Mouse (Mus musculus): ENCODE results near the gene Aldh1a2.

Aldh1a2 gene

DNA sequence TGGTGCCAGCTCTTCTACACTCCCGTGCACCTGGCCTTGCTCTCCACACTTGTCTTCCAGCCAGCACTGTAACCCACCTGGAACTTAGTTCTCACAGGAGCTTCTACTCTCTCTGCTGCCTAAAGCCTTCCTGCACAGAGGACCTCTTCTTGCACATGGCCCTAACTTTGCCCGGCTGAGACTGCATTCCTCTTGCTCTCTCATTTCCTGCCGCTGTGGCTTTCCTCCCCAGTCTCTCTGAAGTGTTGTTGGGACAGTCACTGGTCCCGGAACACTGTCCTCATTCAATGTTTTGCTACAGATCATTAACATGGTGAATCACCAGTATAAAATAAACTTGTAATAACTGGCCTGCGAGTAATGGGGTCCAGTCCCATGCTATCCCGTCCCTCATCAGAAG is 73.1 kb downstream of the Aldh1a2 start:
- DNase-seq (ENCODE audit: extremely low read depth, low read depth, low spot score), result no peak

DNA sequence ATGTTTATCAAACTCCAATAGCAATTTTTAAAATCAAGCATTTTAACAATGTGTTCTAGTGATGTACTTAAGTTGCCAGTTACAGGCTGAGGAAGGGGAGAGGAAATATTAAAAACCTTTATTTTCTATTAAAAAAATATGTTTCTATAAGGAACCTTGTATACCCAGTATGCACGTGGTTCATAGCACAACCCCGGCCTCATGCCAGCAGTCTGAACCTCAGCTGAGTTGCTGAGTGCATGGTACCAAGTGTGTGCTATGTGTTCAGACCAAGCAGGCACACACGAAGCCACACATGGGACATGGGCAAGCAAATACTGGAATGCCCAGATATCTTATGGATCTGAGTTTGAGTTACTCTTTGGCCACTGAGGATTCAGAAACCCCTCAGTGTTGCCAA is 74.2 kb downstream of the Aldh1a2 start:
- DNase-seq (ENCODE audit: extremely low read depth, low read depth, low spot score), result no peak

DNA sequence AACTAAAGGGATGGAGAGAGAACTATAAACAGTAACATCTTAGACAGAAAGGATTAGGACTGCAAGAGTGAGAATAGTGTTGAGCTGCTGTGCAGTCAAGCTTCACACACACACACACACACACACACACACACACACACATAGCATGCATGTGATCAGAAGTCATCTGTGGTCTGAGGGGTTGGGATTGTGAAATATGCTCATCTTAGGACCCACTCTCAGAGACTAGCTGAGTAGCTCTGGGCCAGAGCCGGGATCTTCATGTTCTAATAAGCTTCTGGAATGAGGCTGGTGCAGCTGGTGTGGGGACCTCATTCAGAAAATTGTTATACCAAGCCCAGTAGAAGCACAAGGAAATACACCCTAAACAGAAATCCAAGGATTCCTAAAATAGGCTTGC is 75.1 kb downstream of the Aldh1a2 start:
- no peak for DNase-seq (ENCODE audit: extremely low read depth, low read depth, low spot score)

DNA sequence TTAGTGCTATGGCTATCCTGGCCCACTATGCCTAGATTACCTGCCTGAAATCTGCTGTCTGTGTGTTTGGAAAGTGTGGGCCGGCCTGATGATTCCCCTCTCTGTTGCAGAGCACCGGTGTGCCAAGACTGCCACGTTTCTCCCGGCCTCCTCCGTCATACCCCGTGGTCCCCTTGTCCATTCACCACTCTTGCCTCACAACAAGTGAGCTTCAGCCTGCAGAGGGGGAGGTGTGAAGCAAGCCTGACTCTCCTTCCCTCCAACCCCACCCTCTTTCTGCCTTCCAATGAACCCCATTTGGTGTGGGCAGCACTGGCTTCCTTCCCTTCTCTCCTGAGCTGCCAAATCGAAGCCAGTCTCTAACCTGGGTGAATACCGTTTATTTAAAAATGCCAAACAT is 79.9 kb downstream of the Aldh1a2 start:
- DNase-seq (ENCODE audit: extremely low read depth, low read depth, low spot score), result no peak

DNA sequence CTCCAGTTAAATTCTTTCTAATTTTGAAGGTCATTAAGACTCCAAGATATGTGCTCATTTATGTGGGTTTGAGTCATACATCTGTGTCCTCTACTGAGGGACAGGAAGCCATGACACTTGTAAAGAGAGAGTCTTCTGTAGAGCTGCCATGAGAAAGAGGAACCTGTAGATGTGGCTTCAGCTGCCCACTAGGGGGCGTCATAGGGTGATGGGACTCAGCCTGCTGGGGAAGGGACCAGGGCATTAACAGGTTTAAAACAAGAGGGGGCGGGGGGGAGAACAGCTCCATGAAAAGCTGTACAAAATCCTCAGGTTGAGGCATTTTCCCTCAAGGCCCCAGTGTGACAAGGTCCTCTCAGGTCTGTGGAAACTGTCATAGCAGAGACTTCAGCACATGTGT is 88.0 kb downstream of the Aldh1a2 start:
- DNase-seq (ENCODE audit: extremely low read depth, low read depth, low spot score), result no peak

DNA sequence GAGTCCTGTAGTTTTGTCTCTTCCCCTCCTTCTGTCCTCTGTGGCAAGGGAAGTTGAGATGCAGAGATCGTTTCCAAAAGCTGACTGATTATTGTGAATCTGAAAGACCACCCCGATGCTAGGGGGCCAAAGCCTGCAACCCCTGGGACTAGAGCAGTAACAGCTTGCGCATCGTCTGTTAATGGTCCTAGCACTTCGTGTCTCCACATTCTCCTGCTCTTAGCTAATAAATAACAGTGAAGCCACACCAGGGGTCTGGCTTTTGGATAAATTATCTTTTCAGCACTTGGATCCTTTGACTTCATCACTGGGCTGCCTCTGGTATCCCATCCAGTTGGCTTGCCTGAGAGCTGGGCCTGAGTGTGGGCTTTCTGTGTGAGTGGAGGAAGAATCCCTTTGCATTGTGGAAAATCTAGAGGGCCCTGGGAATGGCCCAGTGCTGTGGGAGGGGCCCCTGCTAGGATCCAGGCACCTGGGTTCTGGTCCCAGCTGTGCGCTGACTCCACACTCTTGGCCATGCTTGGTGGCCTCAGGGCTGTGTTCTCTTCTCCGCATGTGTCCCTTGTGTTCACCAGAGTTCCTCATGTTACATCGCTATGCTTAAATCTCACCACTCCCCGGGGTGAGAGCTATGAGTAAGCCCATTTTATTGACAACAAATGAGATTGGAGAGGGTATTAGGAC is 91.7 kb downstream of the Aldh1a2 start:
- no peak for DNase-seq (ENCODE audit: extremely low read depth, low read depth, low spot score)

DNA sequence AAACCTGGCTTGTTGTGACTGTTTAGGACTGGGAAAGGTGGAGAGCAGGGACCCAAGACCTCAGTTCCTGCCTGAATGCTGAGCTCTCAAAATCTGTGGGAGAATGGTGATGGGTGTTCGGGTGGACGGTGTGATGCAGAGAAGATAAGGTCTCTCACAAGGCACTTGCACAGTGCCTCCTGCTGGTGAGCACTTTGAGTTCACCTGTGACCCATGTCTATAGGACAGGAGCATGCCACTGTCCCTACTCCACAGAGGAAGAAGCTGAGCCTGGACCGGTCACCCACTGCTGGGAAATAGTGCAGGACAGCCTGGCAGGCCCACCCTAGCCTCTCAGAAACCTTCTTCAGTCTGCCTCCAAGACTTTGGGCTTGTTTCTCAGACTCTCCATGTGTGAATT is 100.4 kb downstream of the Aldh1a2 start:
- no peak for DNase-seq (ENCODE audit: extremely low read depth, low read depth, low spot score)

DNA sequence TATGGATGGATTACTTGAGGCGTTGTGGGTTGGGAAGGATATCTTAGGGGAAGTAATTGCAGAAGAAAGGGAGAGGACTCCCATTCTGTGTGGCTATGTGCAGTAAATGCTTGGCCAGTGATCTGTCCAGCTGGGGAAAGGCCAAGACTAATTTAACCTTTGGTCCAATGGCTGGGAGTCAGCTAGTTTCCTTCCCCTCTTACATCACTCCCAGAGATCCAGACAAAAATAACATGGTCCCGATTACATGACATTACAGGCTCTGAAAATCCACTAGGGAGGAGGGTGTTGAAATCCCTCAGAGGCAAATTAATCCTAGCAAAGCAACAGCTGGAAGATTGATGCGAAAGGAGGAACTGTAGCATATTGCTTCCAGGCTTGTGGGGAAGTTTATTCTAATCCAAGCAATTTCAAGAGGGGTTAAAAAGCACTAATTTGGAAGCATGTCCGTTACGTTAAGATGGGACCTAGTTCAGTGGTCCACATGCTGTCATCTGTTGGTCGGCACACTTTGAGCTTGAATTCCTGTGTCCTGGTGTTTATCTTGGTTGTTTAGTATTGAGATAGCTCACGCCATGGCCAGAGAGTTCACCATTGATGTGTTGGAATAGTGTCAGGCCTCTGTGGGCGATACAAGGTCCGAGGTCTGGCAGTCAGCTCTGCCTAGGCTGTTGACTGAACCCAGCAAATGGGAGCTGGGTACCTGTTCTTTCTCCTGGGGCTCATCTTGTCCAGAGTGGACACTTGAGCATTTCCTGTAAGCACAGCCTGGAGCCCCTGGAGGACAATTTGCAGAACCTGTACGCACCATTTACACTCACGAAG is 101.7 kb downstream of the Aldh1a2 start:
- peak; percentile 18 for DNase-seq (ENCODE audit: extremely low read depth, low read depth, low spot score)

DNA sequence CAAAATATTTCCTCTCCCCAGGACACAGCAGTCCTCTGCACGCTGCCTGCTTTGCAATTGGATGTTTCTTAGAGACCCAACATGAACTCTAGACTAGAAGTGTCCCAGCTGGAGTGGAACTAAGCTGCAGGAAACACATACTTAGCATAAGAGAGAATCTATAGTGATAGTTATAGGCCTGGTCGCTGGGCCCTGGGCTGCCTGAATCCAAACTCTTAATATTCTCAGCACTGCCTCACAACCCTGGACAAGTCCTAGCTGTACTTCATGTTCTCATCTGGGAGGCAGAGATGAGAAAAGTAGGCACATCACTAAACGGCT is 102.3 kb downstream of the Aldh1a2 start:
- DNase-seq (ENCODE audit: extremely low read depth, low read depth, low spot score), result no peak

DNA sequence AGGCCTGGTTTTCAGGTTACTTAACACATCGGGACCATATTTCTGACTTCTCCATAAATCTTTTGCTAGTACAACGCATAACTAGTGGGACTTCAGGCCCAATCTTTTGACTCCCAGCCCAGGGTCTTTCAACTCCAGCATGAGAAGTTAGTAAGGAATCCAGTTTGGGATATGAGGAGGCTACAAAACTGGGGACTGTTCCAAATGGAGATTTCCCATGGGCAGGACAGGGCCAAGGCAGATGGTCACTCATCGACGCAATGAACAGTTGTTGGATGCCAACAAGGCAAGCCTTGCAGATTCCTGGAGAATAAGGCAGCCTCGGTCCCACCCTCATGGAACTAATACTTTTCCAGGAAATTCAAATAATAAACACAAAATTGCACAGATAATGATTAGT is 104.2 kb downstream of the Aldh1a2 start:
- DNase-seq (ENCODE audit: extremely low read depth, low read depth, low spot score), result no peak

DNA sequence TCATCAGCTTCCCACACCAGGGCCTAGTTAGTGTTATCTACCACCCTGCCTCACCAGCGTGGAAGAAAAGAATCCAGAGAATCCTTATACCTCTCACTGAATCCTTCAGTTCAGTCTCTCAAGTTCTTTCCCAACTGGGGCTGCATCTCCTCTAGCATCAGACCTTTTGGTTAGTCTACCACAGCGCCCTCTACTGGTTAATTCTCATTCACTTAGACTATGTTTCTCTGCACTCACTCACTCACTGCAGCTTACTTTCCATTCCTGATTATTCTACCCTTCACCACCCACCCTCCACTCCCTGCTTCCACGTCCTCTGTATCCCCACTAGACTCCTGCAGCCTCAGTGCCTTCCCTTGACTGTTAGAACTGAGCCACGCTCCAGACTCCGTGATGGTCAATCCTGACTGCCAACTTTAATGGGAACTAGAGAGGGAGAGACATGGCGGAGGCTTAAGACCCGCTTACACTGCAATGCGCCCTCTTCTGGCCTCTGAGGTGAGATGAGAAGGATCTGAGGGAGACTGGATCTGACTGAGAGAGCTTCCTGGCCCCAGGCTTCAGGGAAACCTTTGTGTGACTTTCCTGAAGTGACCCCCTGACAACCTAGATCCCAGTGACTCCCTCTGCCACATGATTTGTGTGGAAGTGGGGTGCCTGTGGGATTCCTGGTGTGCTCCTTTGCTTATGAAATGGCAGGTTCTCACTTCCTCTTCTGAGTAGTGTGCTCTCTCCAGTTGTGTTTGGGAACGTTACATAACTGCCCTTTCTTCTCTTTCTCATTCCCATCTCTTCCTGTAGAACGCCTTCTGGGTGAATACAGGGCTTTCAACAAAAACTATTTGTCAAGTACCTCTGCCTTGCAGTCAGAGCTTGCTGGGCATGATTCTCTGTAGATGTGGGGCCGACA is 104.9 kb downstream of the Aldh1a2 start:
- no peak for DNase-seq (ENCODE audit: extremely low read depth, low read depth, low spot score)

DNA sequence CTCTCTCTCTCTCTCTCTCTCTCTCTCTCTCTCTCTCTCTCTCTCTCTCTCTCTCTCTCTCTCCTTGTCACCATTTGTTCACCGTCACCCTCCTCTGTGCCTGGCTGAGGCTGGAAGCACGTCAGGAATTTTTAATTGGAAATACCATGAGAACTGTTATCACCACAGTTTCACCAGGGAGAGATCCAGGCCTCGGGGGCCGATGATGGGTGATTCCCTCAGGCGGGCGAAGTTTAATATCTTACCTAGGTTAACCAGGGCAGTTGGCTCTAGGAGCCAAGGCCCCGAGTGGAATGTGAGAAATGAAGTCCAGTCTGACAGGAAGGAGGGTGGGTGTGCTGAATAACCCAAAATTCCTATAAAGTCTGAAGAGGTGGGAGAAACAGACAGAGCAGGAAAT is 105.8 kb downstream of the Aldh1a2 start:
- no peak for DNase-seq (ENCODE audit: extremely low read depth, low read depth, low spot score)

DNA sequence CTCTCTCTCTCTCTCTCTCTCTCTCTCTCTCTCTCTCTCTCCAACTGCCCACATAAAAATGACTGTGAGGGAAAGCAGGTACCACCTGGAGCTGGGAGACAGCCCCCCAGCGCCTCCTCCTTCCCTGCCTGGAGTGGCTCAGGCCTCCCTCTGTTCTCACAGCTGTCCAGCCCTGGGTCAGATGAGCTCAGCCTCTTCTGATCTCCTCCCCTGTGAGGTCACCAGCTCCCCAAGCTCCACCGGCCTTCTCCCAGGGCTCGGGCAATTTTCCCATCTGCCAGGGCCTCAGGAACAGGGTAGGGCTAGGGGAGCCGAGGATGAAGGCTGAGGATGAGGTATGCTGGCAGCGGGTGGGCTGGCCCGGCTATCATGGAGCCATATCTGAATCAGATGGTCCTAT is 106.3 kb downstream of the Aldh1a2 start:
- DNase-seq (ENCODE audit: extremely low read depth, low read depth, low spot score), result no peak

DNA sequence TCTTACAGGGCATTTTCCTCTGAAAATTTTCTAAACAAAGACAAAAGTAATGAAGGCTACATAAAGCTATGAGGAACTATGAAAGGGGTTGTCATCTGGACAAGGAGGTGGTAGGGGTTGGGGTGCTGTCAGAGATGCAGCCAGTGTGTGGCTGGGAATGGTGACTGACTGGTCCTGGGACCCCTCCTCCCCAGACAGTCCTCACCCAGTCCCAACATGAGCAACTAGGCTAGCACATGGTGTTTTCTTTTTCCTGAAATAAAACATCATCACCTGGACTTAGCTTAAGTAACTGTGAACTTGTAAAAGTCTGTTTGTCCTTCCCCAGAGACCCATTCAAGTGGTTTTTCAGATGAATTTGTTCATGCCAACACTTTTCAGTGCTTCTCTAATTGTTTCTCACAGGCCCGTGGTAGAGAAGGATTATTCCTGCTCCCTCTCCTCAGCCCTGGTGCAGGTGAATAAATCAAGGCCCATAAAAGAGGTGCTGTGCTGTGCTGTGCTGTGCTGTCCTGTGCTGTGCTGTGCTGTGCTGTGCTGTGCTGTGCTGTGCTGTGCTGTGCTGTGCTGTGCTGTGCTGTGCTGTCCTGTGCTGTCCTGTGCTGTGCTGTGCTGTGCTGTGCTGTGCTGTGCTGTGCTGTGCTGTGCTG is 107.8 kb downstream of the Aldh1a2 start:
- no peak for DNase-seq (ENCODE audit: extremely low read depth, low read depth, low spot score)

DNA sequence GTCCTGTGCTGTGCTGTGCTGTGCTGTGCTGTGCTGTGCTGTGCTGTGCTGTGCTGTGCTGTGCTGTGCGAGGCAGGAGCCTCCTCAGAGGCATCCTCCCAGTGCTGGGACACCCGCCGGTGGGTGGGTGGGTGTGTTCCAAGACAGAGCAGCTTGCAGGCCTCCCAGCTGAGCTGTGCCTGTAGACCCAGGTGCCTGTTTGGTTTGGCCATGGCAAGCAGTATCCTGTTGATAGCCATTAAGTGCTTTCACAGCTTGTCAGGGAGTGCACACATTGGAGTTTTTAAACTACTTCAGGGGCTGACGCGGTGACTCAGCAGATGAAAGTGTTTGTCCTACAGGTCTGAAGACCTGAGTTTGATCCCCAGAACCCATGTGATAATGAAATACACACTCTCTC is 108.5 kb downstream of the Aldh1a2 start:
- DNase-seq (ENCODE audit: extremely low read depth, low read depth, low spot score), result no peak

DNA sequence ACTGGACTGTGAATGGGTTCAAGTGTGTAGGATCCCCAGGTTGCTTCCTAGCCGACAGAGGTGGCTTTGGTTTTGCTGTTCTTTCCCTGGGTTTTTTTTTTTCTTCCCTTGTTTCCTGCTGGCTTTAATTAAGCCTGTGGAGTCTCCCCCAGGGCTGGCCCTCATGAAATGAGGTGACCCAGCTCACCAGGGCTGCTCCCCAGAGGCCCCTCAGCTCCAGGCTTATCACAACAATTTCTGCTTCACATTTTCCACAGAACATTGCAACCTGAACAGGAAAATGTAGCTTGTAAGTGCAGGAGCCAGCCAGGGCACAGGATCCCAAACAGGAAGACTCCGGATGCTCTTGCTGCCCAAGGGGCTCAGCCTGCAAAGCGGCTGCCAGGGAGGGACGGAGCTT is 110.7 kb downstream of the Aldh1a2 start:
- no peak for DNase-seq (ENCODE audit: extremely low read depth, low read depth, low spot score)

DNA sequence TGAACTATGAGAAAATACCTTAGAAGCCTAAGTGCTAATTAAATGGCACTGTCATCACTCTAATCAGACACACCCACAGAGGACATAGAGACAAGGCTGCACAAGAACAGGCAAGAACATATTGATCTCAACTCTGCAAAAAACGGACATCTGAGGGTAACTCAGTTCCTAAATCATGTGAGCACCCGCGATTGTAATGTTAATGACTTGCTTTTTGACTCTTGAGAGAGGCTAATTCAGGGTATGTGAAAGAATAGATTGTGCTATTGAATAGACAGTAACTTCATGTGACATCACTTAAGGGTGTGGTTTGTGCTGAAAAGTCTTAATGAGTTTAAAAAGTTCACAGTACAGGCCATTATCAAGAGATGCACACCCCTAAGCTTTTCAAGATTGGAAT is 116.1 kb downstream of the Aldh1a2 start:
- no peak for DNase-seq (ENCODE audit: extremely low read depth, low read depth, low spot score)

DNA sequence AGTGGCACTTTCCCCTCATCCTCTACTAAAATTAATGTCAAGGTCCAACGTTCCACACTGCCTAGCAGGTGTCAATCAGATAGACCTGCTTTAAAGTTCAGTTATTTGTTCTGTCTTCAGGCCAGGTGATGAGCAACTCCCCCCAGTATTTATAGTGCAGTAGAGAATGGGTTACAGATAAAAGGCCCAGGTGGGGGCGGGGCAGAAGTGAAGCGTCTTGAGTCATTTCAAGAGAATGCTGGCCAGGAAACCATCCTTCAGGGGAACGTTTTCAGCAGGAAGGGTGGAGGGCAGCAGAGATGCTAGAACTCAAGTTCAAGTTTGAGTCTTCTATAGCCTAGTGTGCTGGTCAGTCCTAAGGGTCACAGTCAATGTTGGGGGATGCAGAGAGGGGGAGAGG is 121.1 kb downstream of the Aldh1a2 start:
- DNase-seq (ENCODE audit: extremely low read depth, low read depth, low spot score), result no peak

DNA sequence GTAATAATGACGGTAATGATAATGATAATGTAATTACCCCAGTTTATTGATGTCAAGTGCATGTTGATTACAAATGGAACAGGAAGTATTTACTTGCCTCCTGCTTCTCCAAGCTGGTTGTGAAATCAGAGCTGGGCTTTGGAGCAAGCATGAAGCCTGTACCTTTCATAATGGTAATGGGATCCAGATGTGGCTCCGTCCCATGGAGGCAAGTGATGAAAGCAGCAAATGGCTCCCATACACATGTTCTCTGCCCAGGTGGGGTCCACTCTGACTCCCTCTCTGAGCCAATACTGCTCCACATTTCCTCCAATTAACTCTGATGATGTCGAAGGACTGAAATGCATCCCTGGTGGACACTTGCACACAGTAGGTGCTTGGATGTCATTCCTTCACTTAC is 121.8 kb downstream of the Aldh1a2 start:
- no peak for DNase-seq (ENCODE audit: extremely low read depth, low read depth, low spot score)

DNA sequence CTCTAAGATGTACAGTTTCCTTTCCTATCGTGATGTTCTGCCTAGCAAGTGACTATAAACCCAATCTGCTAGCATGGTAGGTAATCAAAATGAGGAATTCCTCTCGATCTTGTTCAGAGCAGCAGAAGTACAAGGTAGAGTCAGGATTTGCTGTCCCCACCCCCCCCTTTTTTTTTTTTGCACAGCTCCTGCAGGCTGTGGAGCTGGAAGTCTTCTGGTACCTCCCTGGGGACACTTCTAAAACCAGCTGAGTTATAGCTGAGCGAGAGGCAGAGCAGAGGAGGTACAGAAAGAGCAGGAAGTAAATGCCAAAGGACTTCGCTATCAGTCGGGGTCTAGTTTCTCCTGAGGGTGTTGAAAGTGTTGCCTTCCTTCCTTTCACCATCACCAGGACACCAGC is 124.5 kb downstream of the Aldh1a2 start:
- no peak for DNase-seq (ENCODE audit: extremely low read depth, low read depth, low spot score)

Data from fat pad, adult 2 months (tissue).